Mouse (Mus musculus) adrenal gland, postnatal 25 days (tissue): Measurements from ENCODE around the gene Vwa8. TPM values are rescaled to one million over a fixed set of nuclear protein-coding genes. Genes with fewer than 3 reads are reported as not detected.

Experiments used
- DNase-seq: peaks from one replicate; pipeline ENCODE4 v3.0.0; 2021; ENCODE audit warnings: mixed read lengths
- total RNA-seq: library from RNA; stranded (reverse); gene quantifications from 2 replicates; pipeline ENCODE4 v1.2.3, GENCODE M21; 2021

Vwa8 gene
- total RNA-seq, 1 experiment from 2014 or later, result 144 TPM

GRCm38 (mm10) chr14:79184071-79184470 lies 335.2 kb downstream of the Vwa8 start:
- DNase-seq, result no peak

GRCm38 (mm10) chr14:79185018-79185685 lies 336.3 kb downstream of the Vwa8 start:
- DNase-seq, result no peak

GRCm38 (mm10) chr14:79186976-79187375 lies 338.1 kb downstream of the Vwa8 start:
- DNase-seq, result no peak

- DNase-seq, result no peak
Measured at GRCm38 (mm10) chr14:79196711-79197110, 347.9 kb downstream of the Vwa8 start.

- DNase-seq, result no peak
Measured at GRCm38 (mm10) chr14:79198066-79198465, 349.2 kb downstream of the Vwa8 start.

GRCm38 (mm10) chr14:79200133-79200891 lies 351.5 kb downstream of the Vwa8 start:
- no peak for DNase-seq

GRCm38 (mm10) chr14:79200892-79201285 lies 352.0 kb downstream of the Vwa8 start:
- no peak for DNase-seq

- DNase-seq, result no peak
Measured at GRCm38 (mm10) chr14:79202722-79203362, 354.0 kb downstream of the Vwa8 start.

- DNase-seq, result no peak
Measured at GRCm38 (mm10) chr14:79203496-79204158, 354.8 kb downstream of the Vwa8 start.

GRCm38 (mm10) chr14:79204866-79205265 lies 356.0 kb downstream of the Vwa8 start:
- no peak for DNase-seq

GRCm38 (mm10) chr14:79206210-79206609 lies 357.4 kb downstream of the Vwa8 start:
- peak; percentile 41 for DNase-seq

- DNase-seq, result no peak
Measured at GRCm38 (mm10) chr14:79208468-79208867, 359.6 kb downstream of the Vwa8 start.

- no peak for DNase-seq
Measured at GRCm38 (mm10) chr14:79209813-79210212, 361.0 kb downstream of the Vwa8 start.

GRCm38 (mm10) chr14:79212380-79212991 lies 363.6 kb downstream of the Vwa8 start:
- no peak for DNase-seq

GRCm38 (mm10) chr14:79214129-79214528 lies 365.3 kb downstream of the Vwa8 start:
- DNase-seq, result no peak

- no peak for DNase-seq
Measured at GRCm38 (mm10) chr14:79214660-79215249, 365.9 kb downstream of the Vwa8 start.

GRCm38 (mm10) chr14:79216366-79216765 lies 367.5 kb downstream of the Vwa8 start:
- no peak for DNase-seq

- DNase-seq, result no peak
Measured at GRCm38 (mm10) chr14:79223431-79224036, 374.7 kb downstream of the Vwa8 start.

- no peak for DNase-seq
Measured at GRCm38 (mm10) chr14:79225458-79225857, 376.6 kb downstream of the Vwa8 start.

GRCm38 (mm10) chr14:79226056-79226455 lies 377.2 kb downstream of the Vwa8 start:
- no peak for DNase-seq

GRCm38 (mm10) chr14:79226741-79227140 lies 377.9 kb downstream of the Vwa8 start:
- DNase-seq, result no peak
